Mouse (Mus musculus) heart, embryonic 14.5 days (tissue): ENCODE measurements at regions not wholly inside any gene's neighbourhood (a gene's known extent, or its start where the extent isn't known, plus 50 kb on each side); places are given as distances from the start of the nearest gene placed in this dataset.

Experiments
- ATAC-seq: fragments of 200-750 bp; cut with Nextera tagmentation; 2 replicates; pipeline ENCODE4 v1.8.0; 2017; ENCODE audit warnings: low read depth, moderate TSS enrichment; ENCODE audit not compliant: insufficient number of reproducible peaks, insufficient read depth, low FRiP score
- H3K27ac ChIP-seq, 2 experiments: fragments of 200-500 bp in 1 of 2; fragments of 300-500 bp in 1 of 2; sonication (generic) in 1 of 2; replicated peaks in 1 of 2; 2 replicates each; pipeline ENCODE4 v1.5.1; 2012 to 2014; ENCODE audit warnings: low read depth in 2 of 2, low read length in 2 of 2, control low read depth in 1 of 2, mild to moderate bottlenecking in 1 of 2, mixed read lengths in 1 of 2; ENCODE audit not compliant: control insufficient read depth in 1 of 2, insufficient read depth in 1 of 2
- H3K27me3 ChIP-seq: fragments of 300-500 bp; sonication (generic); 2 replicates; pipeline ENCODE4 v1.6.1; 2014; ENCODE audit warnings: mild to moderate bottlenecking, low read length, control low read depth; ENCODE audit not compliant: control insufficient read depth, insufficient read depth
- H3K36me3 ChIP-seq: fragments of 300-500 bp; sonication (generic); 2 replicates; pipeline ENCODE4 v1.6.1; 2014; ENCODE audit warnings: mild to moderate bottlenecking, control low read depth, low read length, mixed read lengths; ENCODE audit not compliant: control insufficient read depth, insufficient read depth
- H3K4me1 ChIP-seq, 2 experiments: fragments of 200-500 bp in 1 of 2; fragments of 300-500 bp in 1 of 2; sonication (generic) in 1 of 2; 2 replicates each; pipeline ENCODE4 v1.6.1; 2012 to 2014; ENCODE audit warnings: low read length in 2 of 2, control low read depth in 1 of 2, mixed read lengths in 1 of 2; ENCODE audit not compliant: control insufficient read depth in 2 of 2, insufficient read depth in 2 of 2
- H3K4me2 ChIP-seq: fragments of 300-500 bp; sonication (generic); 2 replicates; pipeline ENCODE4 v1.6.1; 2014; ENCODE audit warnings: mild to moderate bottlenecking, low read length
- H3K4me3 ChIP-seq, 2 experiments: fragments of 200-500 bp in 1 of 2; fragments of 300-500 bp in 1 of 2; sonication (generic) in 1 of 2; 2 replicates each; pipeline ENCODE4 v1.5.1; 2012 to 2014; ENCODE audit warnings: low read length in 2 of 2, mild to moderate bottlenecking in 2 of 2, control low read depth in 1 of 2, low read depth in 1 of 2, moderate library complexity in 1 of 2; ENCODE audit not compliant: control insufficient read depth in 1 of 2, insufficient read depth in 1 of 2
- H3K9ac ChIP-seq: fragments of 300-500 bp; sonication (generic); 2 replicates; pipeline ENCODE4 v1.6.1; 2014; ENCODE audit warnings: mild to moderate bottlenecking, low read length
- H3K9me3 ChIP-seq: fragments of 300-500 bp; sonication (generic); 2 replicates; pipeline ENCODE4 v1.6.1; 2016; ENCODE audit warnings: low read length, control low read depth; ENCODE audit not compliant: control insufficient read depth
- WGBS: fragments of 180-500 bp; shearing (Covaris S2); extraction: QIAGEN DNeasy Blood & Tissue Kit; methylation state at CpG from one replicate; pipeline ENCODE4 v1.1.7; 2014; 5-methylcytosine and 5-hydroxymethylcytosine counted together

DNA sequence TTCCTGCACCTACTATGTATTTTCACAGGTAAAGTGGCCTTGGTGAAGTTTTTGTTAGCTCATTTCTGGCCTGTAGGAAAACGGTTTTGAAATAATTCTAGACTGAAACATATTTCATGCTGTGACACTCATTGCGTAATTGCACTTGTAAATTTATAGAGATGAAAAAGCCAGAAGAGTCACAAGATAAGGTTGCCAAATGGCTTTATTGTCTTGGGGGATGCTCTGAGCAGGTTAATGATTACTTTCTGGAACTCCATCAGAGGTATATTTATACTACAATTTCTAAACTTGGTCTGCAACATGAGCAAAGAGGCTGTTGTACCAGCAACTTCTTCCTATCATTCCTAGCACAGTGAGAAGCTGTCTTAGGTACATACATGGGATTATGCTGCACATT is 370.9 kb downstream of the Epha7 start:
- Histone ChIP-seq H3K4me3 (no peak overlapping the region), H3K27me3 (no peaks in the 10 kb centered on the region), H3K27ac (no peak overlapping the region), H3K4me2 (no peak overlapping the region), H3K9ac (no peak overlapping the region), H3K36me3 (no peaks in the 10 kb centered on the region), H3K4me1 (no peaks in the 10 kb centered on the region), H3K9me3 (peaks cover 6% of the 10 kb centered on the region)
- ATAC-seq: no peak
- 89% methylated on average over 2 of the region's 2 CpGs for WGBS

- H3K27ac ChIP-seq: no peak overlapping the region
- H3K9ac ChIP-seq: no peak overlapping the region
- no peaks in the 10 kb centered on the region for H3K9me3 ChIP-seq
- H3K27me3 ChIP-seq: no peaks in the 10 kb centered on the region
- H3K36me3 ChIP-seq: no peaks in the 10 kb centered on the region
- no peak for ATAC-seq
- H3K4me2 ChIP-seq: no peak overlapping the region
- no peak overlapping the region for H3K4me3 ChIP-seq
- no peaks in the 10 kb centered on the region for H3K4me1 ChIP-seq
Measured at GRCm38 (mm10) chr4:29200976-29201375, 388.0 kb downstream of the Epha7 start.
